Mouse (Mus musculus): ENCODE measurements around the gene Naip6. TPM values are rescaled to one million over a fixed set of nuclear protein-coding genes. Genes with fewer than 3 reads are reported as not detected.
A peak's percentile ranks its signal among the peaks of the same experiment; 100 is the strongest.
"Not testable (repeated sequence)": the region's sequence is repeated elsewhere in the genome, so short reads cannot be mapped to it uniquely, and the experiment has no call there.

The Naip6 gene
- total RNA-seq (2017), result 3.0 and 6.2 TPM in 2 replicates

GRCm38 (mm10) chr13:100317256-100317893 is at the start of gene Naip6:
Gene Naip6 (minus strand): TSS chr13:100317674.
- ATAC-seq (replicated peaks; ENCODE audit: low read depth, poor library complexity, severe bottlenecking), result peak; percentile 98

DNA sequence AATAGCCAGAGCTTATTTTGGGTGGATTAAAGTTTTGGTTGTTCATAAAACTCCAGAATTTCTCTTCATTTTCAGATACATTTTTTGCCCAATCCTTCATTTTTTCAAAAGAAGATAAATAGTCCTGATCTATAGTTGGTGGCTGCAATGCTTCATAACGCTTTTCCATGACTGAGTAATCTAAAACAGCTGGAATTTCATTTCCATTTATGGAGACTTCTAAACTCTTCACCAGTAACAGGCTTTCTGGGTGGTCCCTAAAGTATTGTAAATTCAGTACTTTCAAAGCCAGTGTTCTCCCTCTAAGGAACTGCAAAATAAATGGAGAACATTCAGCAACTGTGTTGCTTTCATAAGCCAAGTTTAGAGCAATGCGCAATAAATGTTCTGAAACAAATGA is 34.8 kb upstream of the Naip6 start:
- ATAC-seq (replicated peaks; ENCODE audit: low read depth, poor library complexity, severe bottlenecking), result not testable (repeated sequence)

GRCm38 (mm10) chr13:100349510-100350173 is 32.2 kb upstream of the Naip6 start:
- ATAC-seq (replicated peaks; ENCODE audit: low read depth, poor library complexity, severe bottlenecking), result not testable (repeated sequence)

- ATAC-seq (replicated peaks; ENCODE audit: low read depth, poor library complexity, severe bottlenecking), result no peak
These were observed 24.3 kb upstream of the Naip6 start for GRCm38 (mm10) chr13:100341822-100342221.

DNA sequence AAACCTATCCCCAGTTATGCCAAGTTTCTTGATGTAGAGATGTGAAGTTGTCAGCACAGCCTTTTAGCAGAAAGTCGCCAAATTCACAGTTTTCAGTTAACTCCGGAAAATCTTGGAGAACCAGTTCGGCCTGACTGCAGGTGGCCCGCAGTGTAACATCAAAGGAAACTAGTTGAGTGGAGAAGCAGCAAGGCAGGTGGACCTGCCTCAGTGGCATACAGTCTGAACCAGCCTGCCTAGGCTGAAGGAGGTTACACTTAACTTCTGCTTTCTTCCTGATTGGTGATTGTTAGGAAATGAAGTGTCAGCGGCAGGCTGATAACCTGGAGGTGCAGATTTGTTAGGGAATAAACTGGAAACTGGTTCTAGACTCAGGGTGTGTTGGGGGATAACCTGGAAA is 14.3 kb upstream of the Naip6 start:
- not testable (repeated sequence) for ATAC-seq (replicated peaks; ENCODE audit: low read depth, poor library complexity, severe bottlenecking)

DNA sequence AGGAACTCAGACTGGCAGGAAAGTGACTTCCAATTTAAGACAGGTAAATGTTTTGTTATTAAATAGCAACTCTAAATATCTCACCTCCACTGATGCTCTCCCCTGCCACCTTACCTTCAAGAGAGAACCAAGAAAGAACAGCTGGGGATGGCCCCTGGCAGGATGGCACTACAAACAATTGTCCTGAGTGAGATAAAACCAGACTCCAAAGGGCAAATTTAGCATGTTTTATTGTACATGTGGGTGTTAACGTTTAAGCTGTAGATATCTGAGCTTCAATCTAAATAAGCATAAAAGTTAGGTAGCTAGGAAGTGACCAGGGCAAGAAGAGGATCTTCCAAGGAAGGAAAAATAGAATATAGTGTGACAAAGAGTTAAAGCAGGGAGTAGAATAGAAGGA is 11.4 kb upstream of the Naip6 start:
- not testable (repeated sequence) for ATAC-seq (replicated peaks; ENCODE audit: low read depth, poor library complexity, severe bottlenecking)

DNA sequence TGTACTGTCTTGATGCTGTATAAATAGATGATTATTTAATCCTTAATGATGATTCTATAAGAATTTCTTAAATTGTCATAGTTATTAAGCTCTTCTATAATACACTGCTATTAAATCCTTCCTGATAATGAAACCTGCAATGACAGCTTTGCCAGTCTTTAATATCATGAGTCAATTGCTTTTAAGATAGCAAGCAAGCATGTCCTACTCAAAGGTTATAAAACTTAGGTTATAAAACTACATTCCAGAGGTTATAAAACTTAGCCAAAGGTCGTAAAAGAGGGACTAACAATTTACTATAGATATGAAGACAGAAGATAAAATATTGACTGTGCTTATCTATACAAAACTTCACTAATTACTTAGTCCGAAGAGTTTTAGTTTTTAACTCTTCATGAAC is 10.6 kb upstream of the Naip6 start:
- not testable (repeated sequence) for ATAC-seq (replicated peaks; ENCODE audit: low read depth, poor library complexity, severe bottlenecking)

DNA sequence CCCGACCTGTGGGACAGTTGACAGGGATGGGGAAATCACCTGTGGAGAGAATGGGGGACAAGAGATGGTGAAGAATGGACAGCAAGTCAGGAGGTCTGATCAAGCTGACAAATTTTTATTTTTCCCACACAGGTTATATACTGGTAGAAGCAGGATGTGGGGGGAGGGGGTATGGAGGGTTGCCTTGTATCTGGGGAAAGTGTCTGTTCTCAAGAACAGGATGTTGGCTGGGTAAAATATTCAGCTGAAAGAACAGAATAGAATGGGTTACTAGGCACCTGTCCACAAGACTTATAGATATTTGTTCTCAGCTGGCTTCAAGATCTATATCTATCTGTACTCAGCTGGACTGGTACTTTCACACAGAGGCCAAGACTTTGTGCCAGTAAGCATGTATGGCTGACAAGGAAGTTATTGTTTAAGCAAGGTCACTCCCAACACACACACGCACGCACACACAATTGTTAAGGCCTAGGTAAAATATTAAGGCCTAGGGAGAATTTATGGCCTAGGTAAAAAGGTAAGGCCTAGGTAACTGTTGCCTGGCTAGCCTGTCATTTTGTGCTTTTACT is 4.9 kb upstream of the Naip6 start:
- ATAC-seq (replicated peaks; ENCODE audit: low read depth, poor library complexity, severe bottlenecking), result not testable (repeated sequence)

DNA sequence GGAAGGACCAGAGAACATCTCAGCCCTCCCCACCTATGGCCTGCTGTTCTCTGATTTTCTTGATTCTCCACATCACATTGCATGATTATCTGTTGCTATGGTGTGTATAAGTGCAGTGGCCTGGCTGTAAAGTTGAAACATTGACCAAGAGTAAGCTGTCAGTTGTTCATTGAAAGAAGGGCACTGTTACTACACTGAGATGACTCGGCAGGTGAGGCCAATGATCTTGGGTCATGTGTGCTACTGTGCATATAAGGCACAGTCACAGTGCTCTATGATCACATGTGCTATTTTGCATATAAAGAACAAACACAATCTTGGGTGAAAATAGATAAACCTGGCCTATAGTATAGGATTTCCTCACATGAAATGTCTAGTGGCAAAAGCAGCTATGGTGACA is 32.9 kb downstream of the Naip6 start:
- ATAC-seq (replicated peaks; ENCODE audit: low read depth, poor library complexity, severe bottlenecking), result no peak

DNA sequence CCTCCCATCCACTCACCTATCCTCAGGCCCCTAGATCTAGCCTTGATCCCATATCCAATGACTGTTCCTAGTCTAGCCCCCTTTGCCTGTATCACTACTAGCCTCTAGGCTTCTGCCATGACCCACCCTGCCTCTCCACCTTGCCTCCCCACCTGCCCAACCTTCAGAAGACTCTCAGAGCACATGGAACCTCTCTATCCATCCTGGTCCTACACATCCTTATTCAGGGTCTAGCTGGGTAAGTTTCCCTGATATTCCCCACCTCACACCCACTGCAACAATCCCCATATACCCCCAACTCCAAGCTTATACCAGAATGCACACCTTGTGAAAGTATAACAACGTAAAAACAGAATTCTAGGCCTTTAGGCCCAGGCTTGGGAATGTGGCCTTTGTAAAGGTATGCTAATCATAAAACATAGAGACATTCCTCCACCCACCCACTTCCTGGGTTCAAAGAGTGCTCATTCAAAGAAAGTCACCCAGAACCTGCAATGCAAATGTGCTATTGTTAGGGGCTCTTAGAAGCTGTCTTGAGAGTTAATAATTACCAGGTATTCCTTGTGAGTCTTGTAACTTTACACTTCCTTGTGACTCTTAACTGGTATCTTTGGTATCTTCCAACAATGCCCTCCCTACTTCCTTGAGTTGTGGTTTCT is 45.9 kb downstream of the Naip6 start:
- ATAC-seq (replicated peaks; ENCODE audit: low read depth, poor library complexity, severe bottlenecking), result not testable (repeated sequence)

DNA sequence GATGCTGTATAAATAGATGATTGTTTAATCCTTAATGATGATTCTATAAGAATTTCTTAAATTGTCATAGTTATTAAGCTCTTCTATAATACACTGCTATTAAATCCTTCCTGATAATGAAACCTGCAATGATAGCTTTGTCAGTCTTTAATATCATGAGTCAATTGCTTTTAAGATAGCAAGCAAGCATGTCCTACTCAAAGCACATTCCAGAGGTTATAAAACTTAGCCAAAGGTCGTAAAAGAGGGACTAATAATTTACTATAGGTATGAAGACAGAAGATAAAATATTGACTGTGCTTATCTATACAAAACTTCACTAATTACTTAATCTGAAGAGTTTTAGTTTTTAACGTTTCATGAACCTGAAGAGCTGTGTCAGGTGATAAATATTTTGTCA is 60.5 kb downstream of the Naip6 start:
- not testable (repeated sequence) for ATAC-seq (replicated peaks; ENCODE audit: low read depth, poor library complexity, severe bottlenecking)

DNA sequence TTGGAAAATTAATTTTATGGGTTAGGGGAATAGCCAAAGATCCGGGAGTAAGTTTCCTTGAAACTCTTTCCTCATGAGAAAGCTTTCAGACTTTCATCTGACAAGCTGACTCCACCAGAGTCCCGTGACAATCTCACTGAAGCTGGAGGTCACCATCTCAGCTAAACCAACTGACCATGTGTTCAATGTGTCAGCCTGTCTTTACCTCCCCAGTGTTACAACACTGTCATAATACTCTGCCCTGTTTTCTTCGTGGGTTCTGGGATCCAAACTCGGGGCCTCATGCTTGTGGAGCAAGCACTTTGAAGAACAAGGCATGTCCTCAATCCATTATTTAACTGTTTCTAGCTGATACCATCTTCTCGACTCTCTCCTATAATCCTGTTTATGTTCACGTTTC is 61.5 kb downstream of the Naip6 start:
- not testable (repeated sequence) for ATAC-seq (replicated peaks; ENCODE audit: low read depth, poor library complexity, severe bottlenecking)

- not testable (repeated sequence) for ATAC-seq (replicated peaks; ENCODE audit: low read depth, poor library complexity, severe bottlenecking)
These were observed 65.6 kb downstream of the Naip6 start for GRCm38 (mm10) chr13:100251897-100252296.

DNA sequence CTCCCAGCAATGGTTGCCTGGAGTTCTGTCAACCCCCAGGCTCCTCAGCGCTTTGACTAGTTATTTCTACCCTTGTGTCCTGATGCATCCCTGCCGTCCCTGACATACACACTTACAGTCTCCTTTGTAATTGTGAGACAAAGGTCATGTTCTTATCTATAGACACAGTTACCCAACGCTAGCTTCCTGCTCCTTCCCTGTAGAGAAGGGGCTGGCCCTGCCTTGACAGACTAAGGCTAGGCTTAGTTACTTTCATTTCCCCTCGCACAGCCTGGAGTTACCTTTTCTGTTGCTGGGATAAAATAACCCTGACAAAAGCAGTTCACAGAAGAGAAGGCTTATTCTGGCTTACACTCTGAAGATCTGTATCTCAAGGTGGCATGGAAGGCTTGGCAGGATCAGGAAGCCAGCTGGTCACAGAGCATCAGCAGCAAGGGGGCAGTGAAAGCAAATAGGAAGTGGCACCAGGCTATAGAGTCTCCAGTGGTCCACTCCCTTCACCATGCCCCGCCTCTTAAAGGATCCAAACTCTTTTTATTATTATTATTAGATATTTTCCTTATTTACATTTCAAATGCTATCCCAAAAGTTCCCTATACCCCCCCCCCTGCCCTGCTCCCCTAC is 70.5 kb downstream of the Naip6 start:
- peak; percentile 98 for ATAC-seq (replicated peaks; ENCODE audit: low read depth, poor library complexity, severe bottlenecking)

GRCm38 (mm10) chr13:100246223-100246622 is 71.3 kb downstream of the Naip6 start, which contains the start of gene Naip5:
Gene Naip5 (minus strand): TSS chr13:100246323.
- ATAC-seq (replicated peaks; ENCODE audit: low read depth, poor library complexity, severe bottlenecking), result not testable (repeated sequence)

DNA sequence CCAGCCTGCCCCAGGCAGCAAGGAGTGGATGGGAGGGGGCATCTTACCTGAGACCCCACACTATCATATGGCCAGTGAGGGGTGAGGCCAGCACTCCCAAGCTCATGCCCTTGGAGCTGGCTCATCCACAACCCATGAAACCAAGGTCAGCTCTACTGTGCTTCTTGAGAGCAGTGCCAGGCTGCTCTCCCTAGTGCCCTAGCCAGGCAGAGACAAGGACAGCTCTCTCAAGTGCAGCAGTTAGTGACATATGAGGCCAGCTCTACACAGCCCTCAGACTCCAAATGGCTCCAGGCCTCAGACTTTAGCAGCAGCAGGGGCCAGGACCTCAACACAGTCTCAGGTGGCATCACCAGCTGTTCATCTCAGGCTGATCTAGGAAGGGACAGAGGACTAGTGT is 73.8 kb downstream of the Naip6 start:
- ATAC-seq (replicated peaks; ENCODE audit: low read depth, poor library complexity, severe bottlenecking), result no peak
